Mouse (Mus musculus) neural tube, embryonic 11.5 days (tissue): Measurements from ENCODE around the gene Lrrc9. TPM values are rescaled to one million over a fixed set of nuclear protein-coding genes. Genes with fewer than 3 reads are reported as not detected.

Experiments
- ATAC-seq: fragments of 200-750 bp; cut with Nextera tagmentation; 2 replicates; pipeline ENCODE4 v1.8.0; 2017; ENCODE audit warnings: moderate number of reproducible peaks, mild to moderate bottlenecking, moderate TSS enrichment, moderate library complexity; ENCODE audit not compliant: insufficient read depth, low FRiP score, low TSS enrichment
- DNase-seq: peaks from one replicate; pipeline ENCODE4 v3.0.0-alpha.2; 2015; ENCODE audit warnings: low spot score
- H3K27ac ChIP-seq: fragments of 300-500 bp; sonication (generic); 2 replicates; pipeline ENCODE4 v1.5.1; 2014; ENCODE audit warnings: low read depth, mild to moderate bottlenecking, low read length
- H3K27me3 ChIP-seq: fragments of 300-500 bp; sonication (generic); 2 replicates; pipeline ENCODE4 v1.6.1; 2014; ENCODE audit warnings: mild to moderate bottlenecking, low read length, mixed read lengths; ENCODE audit not compliant: control insufficient read depth, insufficient read depth
- H3K36me3 ChIP-seq: fragments of 300-500 bp; sonication (generic); 2 replicates; pipeline ENCODE4 v1.6.1; 2014; ENCODE audit warnings: mild to moderate bottlenecking, low read length, moderate library complexity, mixed read lengths; ENCODE audit not compliant: control insufficient read depth, insufficient read depth
- H3K4me1 ChIP-seq: fragments of 300-500 bp; sonication (generic); 2 replicates; pipeline ENCODE4 v1.6.1; 2014; ENCODE audit warnings: low read length, mixed read lengths; ENCODE audit not compliant: control insufficient read depth, insufficient read depth
- H3K4me2 ChIP-seq: fragments of 300-500 bp; sonication (generic); 2 replicates; pipeline ENCODE4 v1.6.1; 2014; ENCODE audit warnings: low read depth, mild to moderate bottlenecking, moderate library complexity
- H3K4me3 ChIP-seq: fragments of 300-500 bp; sonication (generic); 2 replicates; pipeline ENCODE4 v1.5.1; 2014; ENCODE audit warnings: low read depth, low read length
- H3K9ac ChIP-seq: fragments of 300-500 bp; sonication (generic); 2 replicates; pipeline ENCODE4 v1.6.1; 2014; ENCODE audit warnings: mild to moderate bottlenecking, low read length
- H3K9me3 ChIP-seq: fragments of 300-500 bp; sonication (generic); 2 replicates; pipeline ENCODE4 v1.6.1; 2016; ENCODE audit warnings: low read length; ENCODE audit not compliant: control insufficient read depth
- WGBS: fragments of 180-500 bp; shearing (Covaris S2); extraction: QIAGEN DNeasy Blood & Tissue Kit; methylation state at CpG from one replicate; pipeline ENCODE4 v1.1.7; 2014; 5-methylcytosine and 5-hydroxymethylcytosine counted together
- polyA plus RNA-seq: library from polyadenylated mRNA; unstranded; fragments of >200 nt; fragmentation: Nextera tagmentation; extraction: Ambion mirVana; gene quantifications from 2 replicates; pipeline ENCODE4 v1.2.1, GENCODE M21; 2014

Gene Lrrc9
- 2.7 TPM in 2 replicates for polyA plus RNA-seq

- peak within 1 kb of the TSS; percentile 63 for H3K27ac ChIP-seq
- under 1% methylated on average over 31 of the region's 31 CpGs for WGBS
- H3K4me2 ChIP-seq, result peak within 1 kb of the TSS; percentile 70
- peak within 1 kb of the TSS; percentile 58 for H3K9ac ChIP-seq
- H3K27me3 ChIP-seq, result no peaks in the 10 kb centered on the region
- 0 out of 2 replicates have a peak, but pooled peaks cover 3% of the 10 kb centered on the region for H3K4me1 ChIP-seq
- DNase-seq (peak; percentile 89), ATAC-seq (peak; percentile 93)
- H3K9me3 ChIP-seq, result no peaks in the 10 kb centered on the region
- peak within 1 kb of the TSS; percentile 36 for H3K4me3 ChIP-seq
- no peaks in the 10 kb centered on the region for H3K36me3 ChIP-seq
These were observed at the start of gene Lrrc9 for GRCm38 (mm10) chr12:72441839-72442576. Lrrc9 (plus strand) TSS chr12:72441866.

GRCm38 (mm10) chr12:72393046-72393805 lies 48.4 kb upstream of the Lrrc9 start:
- H3K9ac ChIP-seq, result no peak overlapping the region
- H3K27me3 ChIP-seq, result no peaks in the 10 kb centered on the region
- no peak overlapping the region for H3K27ac ChIP-seq
- H3K4me2 ChIP-seq, result no peak overlapping the region
- H3K36me3 ChIP-seq, result no peaks in the 10 kb centered on the region
- no peak overlapping the region for H3K4me3 ChIP-seq
- ATAC-seq (no peak), DNase-seq (no peak)
- WGBS, result 64% methylated on average over 13 of the region's 13 CpGs
- no peaks in the 10 kb centered on the region for H3K4me1 ChIP-seq
- no peaks in the 10 kb centered on the region for H3K9me3 ChIP-seq

- ATAC-seq, result no peak
- no peak overlapping the region for H3K27ac ChIP-seq
- no peak for DNase-seq
- H3K9ac ChIP-seq, result no peak overlapping the region
- H3K36me3 ChIP-seq, result no peaks in the 10 kb centered on the region
- peaks cover 8% of the 10 kb centered on the region; the same call in 1 of the 2 replicates for H3K4me1 ChIP-seq
- H3K9me3 ChIP-seq, result no peaks in the 10 kb centered on the region
- H3K4me2 ChIP-seq, result no peak overlapping the region
- 0 out of 2 replicates have a peak, but pooled peaks cover 2% of the 10 kb centered on the region for H3K27me3 ChIP-seq
- 53% methylated on average over 5 of the region's 5 CpGs for WGBS
- H3K4me3 ChIP-seq, result no peak overlapping the region
These were observed 36.6 kb upstream of the Lrrc9 start for GRCm38 (mm10) chr12:72405031-72405430.

- 9% methylated on average over 11 of the region's 11 CpGs for WGBS
- H3K4me2 ChIP-seq, result peak overlapping the region; percentile 93
- no peaks in the 10 kb centered on the region for H3K9me3 ChIP-seq
- peaks cover 8% of the 10 kb centered on the region; the same call in 1 of the 2 replicates for H3K4me1 ChIP-seq
- no peak overlapping the region for H3K9ac ChIP-seq
- peak overlapping the region; percentile 79 for H3K4me3 ChIP-seq
- H3K27me3 ChIP-seq, result 0 out of 2 replicates have a peak, but pooled peaks cover 2% of the 10 kb centered on the region
- ATAC-seq (0 out of 2 replicates have a peak, but pooled peaks have one; percentile 24), DNase-seq (no peak)
- no peaks in the 10 kb centered on the region for H3K36me3 ChIP-seq
- H3K27ac ChIP-seq, result no peak overlapping the region
These were observed 34.5 kb upstream of the Lrrc9 start for GRCm38 (mm10) chr12:72407146-72407545.

GRCm38 (mm10) chr12:72407721-72408110 lies 34.0 kb upstream of the Lrrc9 start:
- H3K27me3 ChIP-seq, result 0 out of 2 replicates have a peak, but pooled peaks cover 2% of the 10 kb centered on the region
- no peaks in the 10 kb centered on the region for H3K36me3 ChIP-seq
- H3K4me3 ChIP-seq, result peak overlapping the region; percentile 79
- ATAC-seq (no peak), DNase-seq (no peak)
- H3K27ac ChIP-seq, result no peak overlapping the region
- 1% methylated on average over 17 of the region's 17 CpGs for WGBS
- peak overlapping the region; percentile 93 for H3K4me2 ChIP-seq
- H3K9ac ChIP-seq, result peak overlapping the region; percentile 79
- no peaks in the 10 kb centered on the region for H3K9me3 ChIP-seq
- peaks cover 8% of the 10 kb centered on the region; the same call in 1 of the 2 replicates for H3K4me1 ChIP-seq

GRCm38 (mm10) chr12:72408111-72408891 lies 33.4 kb upstream of the Lrrc9 start:
- ATAC-seq (peak; percentile 81), DNase-seq (peak; percentile 75)
- Histone ChIP-seq H3K4me3 (peak overlapping the region; percentile 79), H3K36me3 (no peaks in the 10 kb centered on the region), H3K4me1 (peaks cover 8% of the 10 kb centered on the region; the same call in 1 of the 2 replicates), H3K9ac (peak overlapping the region; percentile 79), H3K4me2 (peak overlapping the region; percentile 93), H3K27ac (0 out of 2 replicates have a peak overlapping the region, but pooled peaks have one; percentile 14), H3K27me3 (0 out of 2 replicates have a peak, but pooled peaks cover 2% of the 10 kb centered on the region), H3K9me3 (no peaks in the 10 kb centered on the region)
- under 1% methylated on average over 53 of the region's 63 CpGs for WGBS

- DNase-seq, result no peak
- Histone ChIP-seq H3K4me3 (peak within 1 kb of the TSS; percentile 79), H3K27me3 (0 out of 2 replicates have a peak, but pooled peaks cover 2% of the 10 kb centered on the region), H3K4me1 (peaks cover 8% of the 10 kb centered on the region; the same call in 1 of the 2 replicates), H3K36me3 (no peaks in the 10 kb centered on the region), H3K4me2 (peak within 1 kb of the TSS; percentile 93), H3K9ac (peak within 1 kb of the TSS; percentile 79), H3K27ac (0 out of 2 replicates have a peak within 1 kb of the TSS, but pooled peaks have one; percentile 14), H3K9me3 (no peaks in the 10 kb centered on the region)
- WGBS, result 25% methylated on average over 6 of the region's 6 CpGs
- peak; percentile 3; the same call in 1 of the 2 replicates for ATAC-seq
These were observed 32.7 kb upstream of the Lrrc9 start, which contains the start of gene Rtn1 for GRCm38 (mm10) chr12:72408954-72409353. Rtn1 (minus strand) TSS chr12:72409054.

GRCm38 (mm10) chr12:72417762-72418161 lies 23.9 kb upstream of the Lrrc9 start:
- Histone ChIP-seq H3K27ac (no peak overlapping the region), H3K4me2 (no peak overlapping the region)

More at GRCm38 (mm10) chr12:72417762-72418161, 23.9 kb upstream of the Lrrc9 start:
- no peaks in the 10 kb centered on the region for H3K36me3 ChIP-seq
- H3K4me3 ChIP-seq, result no peak overlapping the region
- DNase-seq, result peak; percentile 36
- no peaks in the 10 kb centered on the region for H3K4me1 ChIP-seq
- H3K9me3 ChIP-seq, result no peaks in the 10 kb centered on the region
- H3K27me3 ChIP-seq, result no peaks in the 10 kb centered on the region
- no peak for ATAC-seq
- 34% methylated on average over 3 of the region's 3 CpGs for WGBS
- no peak overlapping the region for H3K9ac ChIP-seq
